Mouse (Mus musculus): Measurements from ENCODE around the gene Mrgpra2b. TPM values are rescaled to one million over a fixed set of nuclear protein-coding genes. Genes with fewer than 3 reads are reported as not detected.

Gene Mrgpra2b
- total RNA-seq (2023), result 100 to 1,000 TPM; 485 to 580 TPM

GRCm38 (mm10) chr7:47528762-47529161 is at the start of gene Mrgpra2b:
TSS of gene Mrgpra2b (minus strand) at chr7:47528862.

DNA sequence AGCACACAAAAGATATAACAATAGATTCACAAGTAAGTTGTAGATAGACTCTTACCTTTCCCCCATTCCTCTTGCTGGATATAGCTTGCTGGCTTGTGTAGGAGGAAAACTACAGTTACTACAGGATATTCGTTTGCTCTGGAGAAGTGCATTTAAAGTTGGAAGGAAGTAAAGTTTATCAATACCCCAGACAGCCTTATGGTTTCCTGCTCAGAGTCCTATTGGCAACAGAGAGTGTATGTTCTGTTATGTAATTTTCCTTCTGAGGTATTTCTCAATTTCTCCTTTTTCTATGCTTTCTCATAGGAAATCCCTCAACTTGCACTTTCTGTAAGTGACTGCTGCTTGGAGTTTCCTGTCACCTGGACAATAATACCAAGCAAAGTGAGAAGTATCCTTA is 76.6 kb downstream of the Mrgpra2b start, which contains the start of gene Mrgpra2a:
TSS of gene Mrgpra2a (minus strand) at position 125 of the 400 bp plus-strand sequence.

Other genes with a start within 250 kb of the Mrgpra2b start
- gene Mrgpra1, start 174.6 kb downstream of the Mrgpra2b start, total RNA-seq (2023), result not detected
- gene Mrgpra2a, start 76.7 kb downstream of the Mrgpra2b start, total RNA-seq (2023), result 100 to 1,000 TPM in 1 of 2 experiments, 10 to 100 TPM in 1; 79.8 to 103 TPM
- not detected for gene Mrgpra3, start 72.5 kb upstream of the Mrgpra2b start, total RNA-seq (2023)